Mouse (Mus musculus) forelimb bud, embryonic 11.5 days (tissue): ENCODE measurements around the gene Gab2.

Experiments used
- DNase-seq: peaks from one replicate; pipeline ENCODE4 v3.0.0-alpha.2; 2012; ENCODE audit warnings: low read depth, low spot score

Gene Gab2

GRCm38 (mm10) chr7:97251638-97252037 is 170.3 kb downstream of the Gab2 start:
- DNase-seq = no peak

- no peak for DNase-seq
Observed at GRCm38 (mm10) chr7:97262541-97262940, 181.2 kb downstream of the Gab2 start.

- DNase-seq = no peak
Observed at GRCm38 (mm10) chr7:97270367-97270766, 189.0 kb downstream of the Gab2 start.

- DNase-seq = no peak
Observed at GRCm38 (mm10) chr7:97271068-97271467, 189.7 kb downstream of the Gab2 start.

- DNase-seq = no peak
Observed at GRCm38 (mm10) chr7:97296986-97297385, 215.6 kb downstream of the Gab2 start.

GRCm38 (mm10) chr7:97297466-97297865 is 216.1 kb downstream of the Gab2 start:
- peak; percentile 70 for DNase-seq

- DNase-seq = no peak
Observed at GRCm38 (mm10) chr7:97298279-97298678, 216.9 kb downstream of the Gab2 start.

- no peak for DNase-seq
Observed at GRCm38 (mm10) chr7:97298943-97299342, 217.6 kb downstream of the Gab2 start.

- DNase-seq = no peak
Observed at GRCm38 (mm10) chr7:97300914-97301313, 219.5 kb downstream of the Gab2 start.

GRCm38 (mm10) chr7:97301321-97301720 is 219.9 kb downstream of the Gab2 start:
- no peak for DNase-seq

GRCm38 (mm10) chr7:97302261-97302660 is 220.9 kb downstream of the Gab2 start:
- DNase-seq = no peak

- DNase-seq = no peak
Observed at GRCm38 (mm10) chr7:97302876-97303275, 221.5 kb downstream of the Gab2 start.

GRCm38 (mm10) chr7:97303614-97304013 is 222.2 kb downstream of the Gab2 start:
- no peak for DNase-seq

GRCm38 (mm10) chr7:97304471-97304870 is 223.1 kb downstream of the Gab2 start:
- DNase-seq = no peak

GRCm38 (mm10) chr7:97305206-97305605 is 223.8 kb downstream of the Gab2 start:
- DNase-seq = no peak

- DNase-seq = no peak
Observed at GRCm38 (mm10) chr7:97306813-97307212, 225.4 kb downstream of the Gab2 start.

GRCm38 (mm10) chr7:97307546-97307945 is 226.2 kb downstream of the Gab2 start:
- DNase-seq = no peak

GRCm38 (mm10) chr7:97309461-97310340 is 228.3 kb downstream of the Gab2 start:
- no peak for DNase-seq

GRCm38 (mm10) chr7:97310341-97310635 is 228.9 kb downstream of the Gab2 start:
- no peak for DNase-seq

- DNase-seq = no peak
Observed at GRCm38 (mm10) chr7:97311620-97312019, 230.2 kb downstream of the Gab2 start.

- DNase-seq = no peak
Observed at GRCm38 (mm10) chr7:97312196-97312595, 230.8 kb downstream of the Gab2 start.

GRCm38 (mm10) chr7:97312856-97313255 is 231.5 kb downstream of the Gab2 start:
- no peak for DNase-seq

GRCm38 (mm10) chr7:97313364-97313995 is 232.1 kb downstream of the Gab2 start:
- no peak for DNase-seq
